Mouse (Mus musculus): ENCODE measurements around the gene Gm13871.
"Not testable (repeated sequence)": the region's sequence is repeated elsewhere in the genome, so short reads cannot be mapped to it uniquely, and the experiment has no call there.

The Gm13871 gene

GRCm38 (mm10) chr4:73905853-73906252, at the start of gene Gm13871:
TSS of gene Gm13871 (minus strand) at chr4:73905953.
- DNase-seq (ENCODE audit: low read depth, low spot score) = not testable (repeated sequence)

GRCm38 (mm10) chr4:73950375-73950896, 44.7 kb upstream of the Gm13871 start, which contains the start of gene 2310002L09Rik:
TSS of gene 2310002L09Rik (minus strand) at chr4:73950846.
- no peak for DNase-seq (ENCODE audit: low read depth, low spot score)

- not testable (repeated sequence) for DNase-seq (ENCODE audit: low read depth, low spot score)
Measured at GRCm38 (mm10) chr4:73920660-73921059, 14.9 kb upstream of the Gm13871 start, which contains the start of gene Gm11756. TSS of gene Gm11756 (minus strand) at chr4:73920760.

- DNase-seq (ENCODE audit: low read depth, low spot score) = not testable (repeated sequence)
Measured at GRCm38 (mm10) chr4:73891012-73891411, 14.7 kb downstream of the Gm13871 start, which contains the start of gene Gm11757. TSS of gene Gm11757 (minus strand) at chr4:73891112.

GRCm38 (mm10) chr4:73876166-73876565, 29.6 kb downstream of the Gm13871 start, which contains the start of gene Gm11758:
TSS of gene Gm11758 (minus strand) at chr4:73876266.
- DNase-seq (ENCODE audit: low read depth, low spot score) = not testable (repeated sequence)

Measured in CD4-positive helper T cell, adult 2 months (primary cell).